Mouse (Mus musculus) ES-E14 (cell line): ENCODE measurements at regions not wholly inside any gene's neighbourhood (a gene's known extent, or its start where the extent isn't known, plus 50 kb on each side); places are given as distances from the start of the nearest gene placed in this dataset.

Experiments
- CHD2 ChIP-seq: IDR thresholded peaks from 2 replicates; pipeline ENCODE4 v1.6.1; 2014; ENCODE audit warnings: mild to moderate bottlenecking, low read depth, low read length, inconsistent platforms
- MAFK ChIP-seq: IDR thresholded peaks from 2 replicates; pipeline ENCODE4 v1.6.1; 2014; ENCODE audit warnings: mild to moderate bottlenecking, low read depth, low read length, inconsistent platforms; ENCODE audit not compliant: insufficient read depth
- ZC3H11A ChIP-seq: IDR thresholded peaks from 2 replicates; pipeline ENCODE4 v1.6.1; 2012; ENCODE audit warnings: low read depth, mild to moderate bottlenecking, inconsistent platforms, low read length, borderline replicate concordance
- ZNF384 ChIP-seq: IDR thresholded peaks from 2 replicates; pipeline ENCODE4 v1.6.1; 2012; ENCODE audit warnings: low read depth, low read length, inconsistent platforms

GRCm38 (mm10) chr2:78998637-78999036 is 130.7 kb downstream of the Ube2e3 start:
- TF ChIP-seq ZNF384, result no peak
- no peak for TF ChIP-seq CHD2
- no peak for TF ChIP-seq MAFK
- no peak for TF ChIP-seq ZC3H11A
